Mouse (Mus musculus) embryonic facial prominence, embryonic 14.5 days (tissue): Measurements from ENCODE around the gene Cyp19a1. TPM values are rescaled to one million over a fixed set of nuclear protein-coding genes. Genes with fewer than 3 reads are reported as not detected.

Experiments used
- ATAC-seq: fragments of 200-750 bp; cut with Nextera tagmentation; 2 replicates; pipeline ENCODE4 v1.8.0; 2017; ENCODE audit warnings: low read depth, moderate number of reproducible peaks, moderate TSS enrichment
- DNase-seq: peaks from one replicate; pipeline ENCODE4 v3.0.0-alpha.2; 2015; ENCODE audit warnings: low spot score
- H3K27ac ChIP-seq: fragments of 300-500 bp; sonication (generic); replicated peaks from 2 replicates; pipeline ENCODE4 v1.5.1; 2014; ENCODE audit warnings: low read depth, mild to moderate bottlenecking, low read length, moderate library complexity
- H3K27me3 ChIP-seq: fragments of 300-500 bp; sonication (generic); replicated peaks from 2 replicates; pipeline ENCODE4 v1.6.1; 2014; ENCODE audit warnings: low read length; ENCODE audit not compliant: control insufficient read depth, insufficient read depth
- H3K36me3 ChIP-seq: fragments of 300-500 bp; sonication (generic); 2 replicates; pipeline ENCODE4 v1.6.1; 2014; ENCODE audit warnings: low read length, mixed read lengths; ENCODE audit not compliant: control insufficient read depth, insufficient read depth
- H3K4me1 ChIP-seq: fragments of 300-500 bp; sonication (generic); 2 replicates; pipeline ENCODE4 v1.6.1; 2014; ENCODE audit warnings: antibody characterized with exemption, low read length; ENCODE audit not compliant: control insufficient read depth, insufficient read depth
- H3K4me2 ChIP-seq: fragments of 300-500 bp; sonication (generic); 2 replicates; pipeline ENCODE4 v1.6.1; 2014; ENCODE audit warnings: low read depth, mild to moderate bottlenecking, low read length, moderate library complexity, mixed read lengths
- H3K4me3 ChIP-seq: fragments of 300-500 bp; sonication (generic); 2 replicates; pipeline ENCODE4 v1.5.1; 2014; ENCODE audit warnings: low read depth, mild to moderate bottlenecking, low read length
- H3K9ac ChIP-seq: fragments of 300-500 bp; sonication (generic); 2 replicates; pipeline ENCODE4 v1.6.1; 2014; ENCODE audit warnings: low read depth, mild to moderate bottlenecking, low read length, moderate library complexity, mixed read lengths
- H3K9me3 ChIP-seq: fragments of 300-500 bp; sonication (generic); 2 replicates; pipeline ENCODE4 v1.6.1; 2016; ENCODE audit warnings: low read length; ENCODE audit not compliant: control insufficient read depth
- WGBS: fragments of 180-500 bp; shearing (Covaris S2); extraction: QIAGEN DNeasy Blood & Tissue Kit; methylation state at CpG from one replicate; pipeline ENCODE4 v1.1.7; 2014; 5-methylcytosine and 5-hydroxymethylcytosine counted together
- polyA plus RNA-seq: library from polyadenylated mRNA; unstranded; fragments of >200 nt; fragmentation: Nextera tagmentation; extraction: Ambion mirVana; gene quantifications from 2 replicates; pipeline ENCODE4 v1.2.1, GENCODE M21; 2014

Gene Cyp19a1
- polyA plus RNA-seq = not detected in 2 replicates

- Histone ChIP-seq H3K4me2 (no peak within 1 kb of the TSS), H3K9ac (no peak within 1 kb of the TSS), H3K9me3 (no peaks in the 10 kb centered on the region), H3K4me1 (no peaks in the 10 kb centered on the region), H3K27ac (no peak within 1 kb of the TSS), H3K36me3 (no peaks in the 10 kb centered on the region), H3K27me3 (no peaks in the 10 kb centered on the region), H3K4me3 (no peak within 1 kb of the TSS)
- no peak for ATAC-seq
- 77% methylated on average over 7 of the region's 7 CpGs for WGBS
- no peak for DNase-seq
These were observed at the start of gene Cyp19a1 for GRCm38 (mm10) chr9:54268010-54268409. TSS of gene Cyp19a1 (minus strand) at chr9:54268110.

GRCm38 (mm10) chr9:54316363-54316762 lies 48.5 kb upstream of the Cyp19a1 start:
- Histone ChIP-seq H3K27ac (no peak overlapping the region), H3K4me3 (no peak overlapping the region), H3K4me2 (no peak overlapping the region), H3K9ac (no peak overlapping the region), H3K27me3 (no peaks in the 10 kb centered on the region), H3K36me3 (no peaks in the 10 kb centered on the region), H3K9me3 (no peaks in the 10 kb centered on the region), H3K4me1 (no peaks in the 10 kb centered on the region)
- DNase-seq (no peak), ATAC-seq (no peak)
- 74% methylated on average over 9 of the region's 9 CpGs for WGBS

- H3K4me3 ChIP-seq = no peak overlapping the region
- DNase-seq (no peak), ATAC-seq (no peak)
- no peaks in the 10 kb centered on the region for H3K4me1 ChIP-seq
- WGBS = 38% methylated on average over 2 of the region's 2 CpGs
- H3K27ac ChIP-seq = no peak overlapping the region
- no peaks in the 10 kb centered on the region for H3K36me3 ChIP-seq
- no peak overlapping the region for H3K9ac ChIP-seq
- H3K27me3 ChIP-seq = no peaks in the 10 kb centered on the region
- H3K9me3 ChIP-seq = no peaks in the 10 kb centered on the region
- H3K4me2 ChIP-seq = no peak overlapping the region
These were observed 40.9 kb upstream of the Cyp19a1 start for GRCm38 (mm10) chr9:54308751-54309358.

GRCm38 (mm10) chr9:54308209-54308608 lies 40.3 kb upstream of the Cyp19a1 start:
- Histone ChIP-seq H3K4me3 (no peak overlapping the region), H3K9ac (no peak overlapping the region), H3K4me1 (no peaks in the 10 kb centered on the region), H3K9me3 (no peaks in the 10 kb centered on the region), H3K27ac (no peak overlapping the region), H3K36me3 (no peaks in the 10 kb centered on the region), H3K4me2 (no peak overlapping the region), H3K27me3 (no peaks in the 10 kb centered on the region)
- WGBS = 50% methylated on average over 1 of the region's 1 CpGs
- ATAC-seq = no peak
- DNase-seq = no peak

- ATAC-seq = no peak
- no peaks in the 10 kb centered on the region for H3K36me3 ChIP-seq
- H3K27me3 ChIP-seq = no peaks in the 10 kb centered on the region
- no peak overlapping the region for H3K9ac ChIP-seq
- no peak overlapping the region for H3K4me3 ChIP-seq
- no peak overlapping the region for H3K27ac ChIP-seq
- no peak overlapping the region for H3K4me2 ChIP-seq
- no peaks in the 10 kb centered on the region for H3K9me3 ChIP-seq
- no peaks in the 10 kb centered on the region for H3K4me1 ChIP-seq
- WGBS = 82% methylated on average over 4 of the region's 4 CpGs
- DNase-seq = no peak
These were observed 33.3 kb upstream of the Cyp19a1 start for GRCm38 (mm10) chr9:54301255-54301654.

- H3K4me2 ChIP-seq = no peak overlapping the region
- ATAC-seq (no peak), DNase-seq (no peak)
- no peak overlapping the region for H3K4me3 ChIP-seq
- no peaks in the 10 kb centered on the region for H3K27me3 ChIP-seq
- H3K36me3 ChIP-seq = no peaks in the 10 kb centered on the region
- H3K9ac ChIP-seq = no peak overlapping the region
- H3K4me1 ChIP-seq = no peaks in the 10 kb centered on the region
- no peak overlapping the region for H3K27ac ChIP-seq
- H3K9me3 ChIP-seq = no peaks in the 10 kb centered on the region
These were observed 31.9 kb upstream of the Cyp19a1 start for GRCm38 (mm10) chr9:54299792-54300191.

- no peaks in the 10 kb centered on the region for H3K4me1 ChIP-seq
- no peaks in the 10 kb centered on the region for H3K36me3 ChIP-seq
- H3K9ac ChIP-seq = no peak overlapping the region
- no peak for DNase-seq
- no peaks in the 10 kb centered on the region for H3K27me3 ChIP-seq
- H3K9me3 ChIP-seq = no peaks in the 10 kb centered on the region
- no peak overlapping the region for H3K27ac ChIP-seq
- no peak overlapping the region for H3K4me2 ChIP-seq
- H3K4me3 ChIP-seq = no peak overlapping the region
- no peak for ATAC-seq
- 74% methylated on average over 3 of the region's 3 CpGs for WGBS
These were observed 31.5 kb upstream of the Cyp19a1 start for GRCm38 (mm10) chr9:54299389-54299788.

GRCm38 (mm10) chr9:54287804-54288203 lies 19.9 kb upstream of the Cyp19a1 start:
- Histone ChIP-seq H3K4me3 (no peak overlapping the region), H3K36me3 (no peaks in the 10 kb centered on the region), H3K9me3 (no peaks in the 10 kb centered on the region), H3K4me1 (no peaks in the 10 kb centered on the region; the same call in 1 of the 2 replicates), H3K27ac (no peak overlapping the region), H3K4me2 (no peak overlapping the region), H3K9ac (no peak overlapping the region), H3K27me3 (peaks cover 17% of the 10 kb centered on the region)
- WGBS = 48% methylated on average over 5 of the region's 5 CpGs
- DNase-seq = no peak
- no peak for ATAC-seq

- Histone ChIP-seq H3K4me1 (no peaks in the 10 kb centered on the region; the same call in 1 of the 2 replicates), H3K36me3 (no peaks in the 10 kb centered on the region), H3K4me3 (peak within 1 kb of the TSS; percentile 36), H3K9me3 (no peaks in the 10 kb centered on the region), H3K27ac (no peak within 1 kb of the TSS), H3K4me2 (peak within 1 kb of the TSS; percentile 74), H3K9ac (peak within 1 kb of the TSS; percentile 39; the same call in 1 of the 2 replicates), H3K27me3 (peaks cover 17% of the 10 kb centered on the region)
- peak; percentile 50; the same call in 1 of the 2 replicates for ATAC-seq
- WGBS = 4% methylated on average over 21 of the region's 61 CpGs
- no peak for DNase-seq
These were observed 18.5 kb upstream of the Cyp19a1 start, which contains the start of gene Gldn for GRCm38 (mm10) chr9:54286331-54286987. TSS of gene Gldn (plus strand) at chr9:54286486.
